Mouse (Mus musculus): ENCODE data around the gene Qpctl. TPM values are rescaled to one million over a fixed set of nuclear protein-coding genes. Genes with fewer than 3 reads are reported as not detected.

Qpctl gene
- polyA plus RNA-seq, 1 experiment from 2014 or later: 13.1 TPM

DNA sequence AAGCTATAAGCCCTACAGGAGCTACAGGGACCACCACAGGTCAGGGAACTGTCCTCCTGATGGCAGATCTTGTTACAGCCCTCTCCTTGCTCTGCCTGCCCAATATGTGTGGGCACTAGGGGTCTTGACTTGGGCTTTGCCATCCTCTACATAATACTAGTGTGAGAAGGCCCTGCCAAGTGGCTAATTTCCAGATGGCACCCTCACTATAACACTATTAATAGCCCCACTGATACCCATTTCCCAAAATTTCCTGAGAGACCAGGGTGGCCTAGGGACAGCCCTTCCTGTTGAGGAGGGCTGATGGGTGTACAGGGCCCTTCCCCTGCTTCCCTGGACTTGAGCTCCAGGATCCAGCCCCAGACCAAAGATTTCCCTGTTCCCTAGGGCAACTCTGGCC, 51.2 kb downstream of the Qpctl start:
- Histone ChIP-seq H3K27ac (ENCODE audit: low read depth) (no peak overlapping the region), H3K4me3 (ENCODE audit: low read depth, low read length) (no peak overlapping the region), H3K27me3 (ENCODE audit: insufficient read depth, low read length) (no peaks in the 10 kb centered on the region), H3K9me3 (ENCODE audit: low read depth, low read length) (no peaks in the 10 kb centered on the region), H3K36me3 (ENCODE audit: insufficient read depth) (peaks cover 16% of the 10 kb centered on the region), H3K9ac (no peak overlapping the region), H3K4me2 (no peak overlapping the region), H3K4me1 (ENCODE audit: insufficient read depth) (peaks cover 8% of the 10 kb centered on the region; the same call in 1 of the 2 replicates)
- no peak for ATAC-seq (ENCODE audit: insufficient read depth)
- DNase-seq: no peak
- TF ChIP-seq CTCF (IDR thresholded peaks at IDR 0.05; ENCODE audit: low read depth): no peak

DNA sequence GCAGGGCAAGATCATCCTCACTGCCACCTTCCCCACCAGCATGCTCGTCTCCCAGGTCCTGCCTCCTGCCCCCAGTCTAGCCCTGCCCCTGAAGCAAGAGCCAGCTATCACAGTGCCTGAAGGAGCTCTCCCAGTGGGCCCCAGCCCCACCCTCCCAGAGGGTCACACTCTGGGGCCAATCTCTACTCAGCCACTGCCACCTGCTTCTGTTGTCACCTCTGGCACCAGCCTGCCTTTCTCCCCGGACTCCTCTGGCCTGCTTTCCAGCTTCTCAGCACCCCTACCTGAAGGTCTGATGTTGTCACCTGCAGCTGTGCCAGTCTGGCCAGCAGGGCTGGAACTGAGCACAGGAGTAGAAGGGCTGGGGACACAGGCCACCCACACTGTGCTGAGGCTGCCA, 51.9 kb downstream of the Qpctl start:
- 0 out of 2 replicates have a peak overlapping the region, but pooled peaks have one; percentile 3 for H3K4me3 ChIP-seq (ENCODE audit: low read depth, low read length)
- no peak for DNase-seq
- TF ChIP-seq CTCF (IDR thresholded peaks at IDR 0.05; ENCODE audit: low read depth): no peak
- no peak overlapping the region for H3K4me2 ChIP-seq
- H3K9me3 ChIP-seq (ENCODE audit: low read depth, low read length): no peaks in the 10 kb centered on the region
- WGBS: 50% methylated on average over 2 of the region's 2 CpGs
- no peaks in the 10 kb centered on the region for H3K27me3 ChIP-seq (ENCODE audit: insufficient read depth, low read length)
- no peak for ATAC-seq (ENCODE audit: insufficient read depth)
- H3K36me3 ChIP-seq (ENCODE audit: insufficient read depth): peaks cover 16% of the 10 kb centered on the region
- H3K4me1 ChIP-seq (ENCODE audit: insufficient read depth): peaks cover 8% of the 10 kb centered on the region
- no peak overlapping the region for H3K9ac ChIP-seq
- no peak overlapping the region for H3K27ac ChIP-seq (ENCODE audit: low read depth)

DNA sequence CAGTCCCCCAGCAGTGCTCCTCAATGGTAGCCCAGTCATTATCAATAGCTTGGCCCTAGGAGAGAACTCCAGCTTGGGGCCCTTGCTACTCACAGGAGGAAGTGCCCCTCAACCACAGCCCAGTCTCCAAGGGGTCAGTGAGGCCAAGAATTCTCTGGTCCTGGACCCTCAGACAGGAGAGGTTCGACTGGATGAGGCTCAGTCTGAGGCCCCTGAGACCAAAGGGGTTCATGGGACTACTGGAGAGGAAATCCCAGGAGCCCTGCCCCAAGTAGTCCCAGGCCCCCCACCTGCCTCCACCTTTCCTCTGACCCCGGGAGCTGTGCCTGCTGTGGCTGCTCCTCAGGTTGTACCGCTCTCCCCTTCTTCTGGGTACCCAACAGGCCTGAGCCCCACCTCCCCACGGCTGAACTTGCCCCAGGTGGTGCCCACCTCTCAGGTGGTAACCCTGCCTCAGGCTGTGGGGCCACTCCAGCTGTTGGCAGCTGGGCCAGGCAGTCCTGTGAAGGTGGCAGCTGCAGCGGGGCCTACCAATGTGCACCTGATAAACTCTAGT, 52.6 kb downstream of the Qpctl start:
- H3K4me2 ChIP-seq: peak overlapping the region; percentile 91
- no peaks in the 10 kb centered on the region for H3K9me3 ChIP-seq (ENCODE audit: low read depth, low read length)
- TF ChIP-seq CTCF (IDR thresholded peaks at IDR 0.05; ENCODE audit: low read depth): no peak
- H3K9ac ChIP-seq: peak overlapping the region; percentile 88
- peaks cover 19% of the 10 kb centered on the region for H3K36me3 ChIP-seq (ENCODE audit: insufficient read depth)
- H3K27me3 ChIP-seq (ENCODE audit: insufficient read depth, low read length): no peaks in the 10 kb centered on the region
- DNase-seq (no peak), ATAC-seq (ENCODE audit: insufficient read depth) (no peak)
- peak overlapping the region; percentile 97; the same call in 1 of the 2 replicates for H3K27ac ChIP-seq (ENCODE audit: low read depth)
- peaks cover 8% of the 10 kb centered on the region for H3K4me1 ChIP-seq (ENCODE audit: insufficient read depth)
- 38% methylated on average over 5 of the region's 5 CpGs for WGBS
- H3K4me3 ChIP-seq (ENCODE audit: low read depth, low read length): peak overlapping the region; percentile 77

DNA sequence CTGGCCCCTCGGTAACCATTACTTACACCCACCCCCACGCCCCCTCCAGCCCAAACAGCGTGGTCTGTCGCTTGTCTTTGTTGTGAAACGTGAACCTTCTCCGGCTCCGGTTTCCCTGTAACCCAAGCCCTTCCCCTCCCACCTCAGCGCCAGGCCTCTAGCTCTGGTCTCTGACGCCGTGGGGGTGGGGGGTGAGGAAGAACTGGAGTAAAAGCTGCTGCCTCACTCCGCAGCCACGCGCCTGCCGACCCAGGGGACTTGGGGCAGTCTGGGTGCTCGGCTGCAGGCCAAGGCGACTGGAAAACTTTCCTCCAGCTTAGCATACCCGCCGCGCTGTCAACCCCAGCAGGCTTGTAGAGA, 53.4 kb downstream of the Qpctl start:
- Histone ChIP-seq H3K9me3 (ENCODE audit: low read depth, low read length) (no peaks in the 10 kb centered on the region), H3K4me3 (ENCODE audit: low read depth, low read length) (peak overlapping the region; percentile 77), H3K36me3 (ENCODE audit: insufficient read depth) (peaks cover 25% of the 10 kb centered on the region), H3K27me3 (ENCODE audit: insufficient read depth, low read length) (no peaks in the 10 kb centered on the region), H3K27ac (ENCODE audit: low read depth) (peak overlapping the region; percentile 97), H3K9ac (peak overlapping the region; percentile 88), H3K4me2 (peak overlapping the region; percentile 91), H3K4me1 (ENCODE audit: insufficient read depth) (peaks cover 8% of the 10 kb centered on the region)
- ATAC-seq (ENCODE audit: insufficient read depth) (peak; percentile 21), DNase-seq (peak; percentile 85)
- TF ChIP-seq CTCF (IDR thresholded peaks at IDR 0.05; ENCODE audit: low read depth): no peak
- 1% methylated on average over 19 of the region's 19 CpGs for WGBS

DNA sequence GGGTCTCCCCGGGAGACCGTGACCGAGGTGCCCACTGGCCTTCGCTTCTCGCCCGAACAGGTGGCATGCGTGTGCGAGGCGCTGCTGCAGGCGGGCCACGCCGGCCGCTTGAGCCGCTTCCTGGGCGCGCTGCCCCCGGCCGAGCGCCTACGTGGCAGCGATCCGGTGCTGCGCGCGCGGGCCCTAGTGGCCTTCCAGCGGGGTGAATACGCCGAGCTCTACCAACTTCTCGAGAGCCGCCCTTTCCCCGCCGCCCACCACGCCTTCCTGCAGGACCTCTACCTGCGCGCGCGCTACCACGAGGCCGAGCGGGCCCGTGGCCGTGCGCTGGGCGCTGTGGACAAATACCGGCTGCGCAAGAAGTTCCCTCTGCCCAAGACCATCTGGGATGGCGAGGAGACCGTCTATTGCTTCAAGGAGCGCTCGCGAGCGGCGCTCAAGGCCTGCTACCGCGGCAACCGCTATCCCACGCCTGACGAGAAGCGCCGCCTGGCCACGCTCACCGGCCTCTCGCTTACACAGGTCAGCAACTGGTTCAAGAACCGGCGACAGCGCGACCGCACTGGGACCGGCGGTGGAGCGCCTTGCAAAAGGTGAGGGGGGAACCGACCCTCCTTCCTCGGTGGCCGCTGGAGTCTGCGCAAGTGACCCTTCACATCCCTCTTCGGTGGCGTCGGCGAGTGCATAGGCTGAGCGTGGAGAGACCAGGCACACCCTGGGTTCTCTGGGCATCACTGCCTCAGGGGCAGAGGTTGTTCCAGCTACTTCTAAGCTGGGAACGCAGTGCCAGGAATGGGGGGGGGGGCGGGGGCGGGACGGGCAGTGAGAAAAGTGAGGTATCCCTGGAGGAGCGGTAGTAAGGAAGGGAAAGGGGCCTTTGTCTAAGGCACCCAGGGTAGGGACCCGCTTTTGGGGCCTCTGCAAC, 54.0 kb downstream of the Qpctl start:
- H3K4me3 ChIP-seq (ENCODE audit: low read depth, low read length): peak overlapping the region; percentile 77
- peak overlapping the region; percentile 88 for H3K9ac ChIP-seq
- peaks cover 8% of the 10 kb centered on the region for H3K4me1 ChIP-seq (ENCODE audit: insufficient read depth)
- peak overlapping the region; percentile 97 for H3K27ac ChIP-seq (ENCODE audit: low read depth)
- peak; percentile 71 for DNase-seq
- under 1% methylated on average over 87 of the region's 87 CpGs for WGBS
- H3K36me3 ChIP-seq (ENCODE audit: insufficient read depth): peaks cover 31% of the 10 kb centered on the region
- peak overlapping the region; percentile 91 for H3K4me2 ChIP-seq
- TF ChIP-seq CTCF (IDR thresholded peaks at IDR 0.05; ENCODE audit: low read depth): no peak
- no peaks in the 10 kb centered on the region for H3K9me3 ChIP-seq (ENCODE audit: low read depth, low read length)
- H3K27me3 ChIP-seq (ENCODE audit: insufficient read depth, low read length): no peaks in the 10 kb centered on the region
- ATAC-seq (ENCODE audit: insufficient read depth): no peak; the same call in 1 of the 2 replicates

DNA sequence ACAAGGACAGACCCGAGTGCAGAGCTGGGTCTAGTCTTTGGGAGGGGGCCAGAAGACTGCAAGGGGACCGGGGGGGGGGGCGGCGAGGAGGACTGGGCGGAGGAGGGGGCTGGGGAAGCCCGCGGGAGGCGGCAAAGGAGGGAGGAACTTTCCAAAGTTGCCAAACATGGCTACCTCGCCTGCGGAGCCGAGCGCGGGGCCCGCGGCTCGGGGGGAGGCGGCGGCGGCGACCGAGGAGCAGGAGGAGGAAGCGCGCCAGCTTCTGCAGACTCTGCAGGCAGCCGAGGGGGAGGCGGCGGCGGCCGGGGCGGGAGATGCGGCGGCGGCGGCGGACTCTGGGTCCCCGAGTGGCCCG, 54.6 kb downstream of the Qpctl start, which contains the start of gene Six5:
Gene Six5, plus strand, starts transcription at position 124 of the 355 bp plus-strand sequence.
- no peak for TF ChIP-seq CTCF (IDR thresholded peaks at IDR 0.05; ENCODE audit: low read depth)
- 0 out of 2 replicates have a peak, but pooled peaks have one; percentile 1 for ATAC-seq (ENCODE audit: insufficient read depth)

More for the DNA sequence above, 54.6 kb downstream of the Qpctl start, which contains the start of gene Six5:
- 1% methylated on average over 25 of the region's 36 CpGs for WGBS
- Histone ChIP-seq H3K4me2 (peak within 1 kb of the TSS; percentile 91), H3K36me3 (ENCODE audit: insufficient read depth) (peaks cover 31% of the 10 kb centered on the region), H3K4me3 (ENCODE audit: low read depth, low read length) (peak within 1 kb of the TSS; percentile 77), H3K27ac (ENCODE audit: low read depth) (peak within 1 kb of the TSS; percentile 97), H3K9me3 (ENCODE audit: low read depth, low read length) (no peaks in the 10 kb centered on the region), H3K9ac (peak within 1 kb of the TSS; percentile 88), H3K27me3 (ENCODE audit: insufficient read depth, low read length) (no peaks in the 10 kb centered on the region), H3K4me1 (ENCODE audit: insufficient read depth) (peaks cover 8% of the 10 kb centered on the region)
- no peak for DNase-seq
